Mouse (Mus musculus) right cerebral cortex, postnatal 36 days (tissue): ENCODE results near the gene Gm10778.

Source experiments
- DNase-seq, 2 experiments: peaks; one replicate each; pipeline ENCODE4 v3.0.0; 2022; ENCODE audit warnings: low spot score in 2 of 2, mixed read lengths in 1 of 2

The Gm10778 gene

GRCm38 (mm10) chr10:81648803-81649775 is at the start of gene Gm10778:
Gene Gm10778, plus strand, starts transcription at chr10:81649059.
- DNase-seq = peak; percentile 74 to 81

GRCm38 (mm10) chr10:81599630-81600029 is 49.2 kb upstream of the Gm10778 start:
- no peak for DNase-seq

- no peak for DNase-seq
Observed at GRCm38 (mm10) chr10:81600096-81600495, 48.8 kb upstream of the Gm10778 start.

GRCm38 (mm10) chr10:81600738-81601203 is 48.1 kb upstream of the Gm10778 start, which contains the start of gene Tle6:
Gene Tle6, minus strand, starts transcription at chr10:81601073.
- DNase-seq = peak; percentile 94

- DNase-seq = no peak
Observed at GRCm38 (mm10) chr10:81601396-81601905, 47.4 kb upstream of the Gm10778 start.

GRCm38 (mm10) chr10:81602741-81603151 is 46.1 kb upstream of the Gm10778 start:
- no peak for DNase-seq

- no peak for DNase-seq
Observed at GRCm38 (mm10) chr10:81604019-81604967, 44.6 kb upstream of the Gm10778 start.

GRCm38 (mm10) chr10:81604968-81605665 is 43.7 kb upstream of the Gm10778 start:
- DNase-seq = peak; percentile 74 to 84

- DNase-seq = peak in 1 of 2 experiments; percentile 49
Observed at GRCm38 (mm10) chr10:81605666-81605973, 43.2 kb upstream of the Gm10778 start.

- peak; percentile 91 to 96 for DNase-seq
Observed at GRCm38 (mm10) chr10:81605974-81606751, 42.7 kb upstream of the Gm10778 start, which contains the start of gene BC025920. Gene BC025920, plus strand, starts transcription at chr10:81606270.

GRCm38 (mm10) chr10:81608308-81608707 is 40.6 kb upstream of the Gm10778 start:
- DNase-seq = no peak

- no peak for DNase-seq
Observed at GRCm38 (mm10) chr10:81612779-81613178, 36.1 kb upstream of the Gm10778 start.

GRCm38 (mm10) chr10:81615486-81615885 is 33.4 kb upstream of the Gm10778 start:
- DNase-seq = no peak

GRCm38 (mm10) chr10:81619976-81620375 is 28.9 kb upstream of the Gm10778 start:
- no peak for DNase-seq

- no peak for DNase-seq
Observed at GRCm38 (mm10) chr10:81620786-81621185, 28.1 kb upstream of the Gm10778 start.

GRCm38 (mm10) chr10:81623441-81623840 is 25.4 kb upstream of the Gm10778 start:
- no peak for DNase-seq

- DNase-seq = no peak
Observed at GRCm38 (mm10) chr10:81626101-81626993, 22.5 kb upstream of the Gm10778 start.

GRCm38 (mm10) chr10:81626994-81627835 is 21.6 kb upstream of the Gm10778 start, which contains the start of gene Sirt6:
Gene Sirt6, minus strand, starts transcription at chr10:81627797.
- peak; percentile 89 to 94 for DNase-seq
